Mouse (Mus musculus) lung, embryonic 15.5 days (tissue): ENCODE data around the gene Cfap299. TPM values are rescaled to one million over a fixed set of nuclear protein-coding genes. Genes with fewer than 3 reads are reported as not detected.
A peak's percentile ranks its signal among the peaks of the same experiment; 100 is the strongest.

Experiments
- ATAC-seq: fragments of 200-750 bp; cut with Nextera tagmentation; 2 replicates; pipeline ENCODE4 v1.8.0; 2017; ENCODE audit warnings: moderate number of reproducible peaks, borderline replicate concordance; ENCODE audit not compliant: low FRiP score, low TSS enrichment; ENCODE audit errors: extremely low read depth
- H3K27ac ChIP-seq: fragments of 300-500 bp; sonication (generic); 2 replicates; pipeline ENCODE4 v1.5.1; 2015; ENCODE audit warnings: moderate library complexity, mild to moderate bottlenecking, inconsistent platforms
- H3K27me3 ChIP-seq: fragments of 300-500 bp; sonication (generic); 2 replicates; pipeline ENCODE4 v1.6.1; 2015; ENCODE audit warnings: inconsistent platforms
- H3K36me3 ChIP-seq: fragments of 300-500 bp; sonication (generic); 2 replicates; pipeline ENCODE4 v1.6.1; 2015; ENCODE audit warnings: inconsistent platforms
- H3K4me1 ChIP-seq: fragments of 300-500 bp; sonication (generic); 2 replicates; pipeline ENCODE4 v1.6.1; 2015; ENCODE audit warnings: inconsistent platforms
- H3K4me2 ChIP-seq: fragments of 300-500 bp; sonication (generic); 2 replicates; pipeline ENCODE4 v1.6.1; 2015; ENCODE audit warnings: inconsistent platforms, mild to moderate bottlenecking, moderate library complexity
- H3K4me3 ChIP-seq: fragments of 300-500 bp; sonication (generic); 2 replicates; pipeline ENCODE4 v1.5.1; 2015; ENCODE audit warnings: mild to moderate bottlenecking, inconsistent platforms
- H3K9ac ChIP-seq: fragments of 300-500 bp; sonication (generic); 2 replicates; pipeline ENCODE4 v1.6.1; 2015; ENCODE audit warnings: inconsistent platforms
- H3K9me3 ChIP-seq: fragments of 300-500 bp; sonication (generic); 2 replicates; pipeline ENCODE4 v1.6.1; 2016; ENCODE audit warnings: inconsistent platforms
- WGBS: fragments of 180-500 bp; shearing (Covaris S2); methylation state at CpG from one replicate; pipeline ENCODE4 v1.1.7; 2015; 5-methylcytosine and 5-hydroxymethylcytosine counted together
- polyA plus RNA-seq: library from polyadenylated mRNA; unstranded; fragments of >200 nt; fragmentation: Nextera tagmentation; extraction: Ambion mirVana; gene quantifications from 2 replicates; pipeline ENCODE4 v1.2.1, GENCODE M21; 2015

Cfap299 gene
- polyA plus RNA-seq, 1 experiment from 2014 or later: 3.0 TPM

DNA sequence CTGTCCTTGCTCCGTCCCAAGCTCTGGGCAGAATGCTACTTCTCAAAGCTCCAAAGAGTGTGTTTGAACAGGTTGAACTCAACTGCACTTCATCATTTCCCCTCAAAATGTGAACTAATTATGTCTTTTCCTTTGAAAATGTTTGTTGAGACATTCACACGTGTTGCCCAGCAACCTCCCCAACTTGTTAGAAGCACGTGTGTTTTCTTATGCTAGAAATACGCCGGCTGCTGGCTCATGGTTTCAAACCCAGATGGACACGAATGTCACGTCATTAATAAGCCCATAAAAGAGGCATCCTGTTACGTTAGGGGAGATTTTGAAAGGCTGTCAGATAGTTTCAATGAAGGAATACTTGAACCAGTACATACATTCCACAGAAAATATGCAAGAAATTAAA, 367.2 kb downstream of the Cfap299 start:
- Histone ChIP-seq H3K4me2 (no peak overlapping the region), H3K9me3 (no peaks in the 10 kb centered on the region), H3K9ac (no peak overlapping the region), H3K36me3 (no peaks in the 10 kb centered on the region), H3K4me3 (no peak overlapping the region), H3K27ac (no peak overlapping the region), H3K4me1 (peaks cover 3% of the 10 kb centered on the region; the same call in 1 of the 2 replicates), H3K27me3 (no peaks in the 10 kb centered on the region)
- ATAC-seq: no peak
- WGBS: 18% methylated on average over 8 of the region's 8 CpGs

DNA sequence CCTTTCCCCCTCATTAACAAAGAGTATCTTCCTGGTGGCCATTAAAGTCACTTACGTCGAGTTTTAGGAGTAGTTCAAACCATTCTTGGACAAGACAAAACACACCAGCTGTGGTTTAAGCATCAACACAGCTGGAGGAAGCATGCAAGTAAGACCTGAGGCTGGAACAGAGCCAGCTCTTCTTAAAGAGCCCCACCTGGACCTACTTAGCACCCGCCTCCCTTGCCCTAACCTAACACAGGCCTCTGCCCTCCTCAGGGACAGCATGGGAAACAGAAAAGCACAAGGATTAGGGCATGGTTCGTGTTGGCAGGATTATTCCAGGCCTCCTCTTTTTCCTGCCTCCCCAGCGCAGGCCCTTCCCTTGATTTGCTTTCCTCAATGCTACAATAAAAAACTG, 374.9 kb downstream of the Cfap299 start:
- Histone ChIP-seq H3K9ac (no peak overlapping the region), H3K9me3 (no peaks in the 10 kb centered on the region), H3K4me1 (no peaks in the 10 kb centered on the region), H3K4me2 (no peak overlapping the region), H3K4me3 (no peak overlapping the region), H3K27me3 (no peaks in the 10 kb centered on the region), H3K36me3 (no peaks in the 10 kb centered on the region), H3K27ac (no peak overlapping the region)
- WGBS: 59% methylated on average over 5 of the region's 5 CpGs
- ATAC-seq: no peak

DNA sequence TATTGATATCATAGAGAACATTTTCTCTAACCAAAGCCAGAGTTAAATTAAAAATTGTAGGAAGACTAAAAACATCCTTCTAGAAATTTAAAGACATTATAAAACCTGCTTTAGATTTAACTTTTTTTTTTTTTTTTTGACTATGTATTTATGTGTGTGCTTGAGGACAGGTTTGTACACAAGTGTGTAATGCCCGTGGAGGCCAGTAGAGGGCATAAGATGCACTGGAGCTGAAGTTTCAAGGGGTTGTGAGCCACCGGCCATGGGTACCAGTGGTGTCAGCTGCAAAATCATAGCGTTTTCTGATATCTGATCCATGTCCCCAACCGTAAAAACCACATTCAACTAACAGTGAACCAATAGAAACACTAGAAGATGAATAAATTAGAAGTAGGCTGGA, 377.5 kb downstream of the Cfap299 start:
- 73% methylated on average over 4 of the region's 4 CpGs for WGBS
- no peak for ATAC-seq
- Histone ChIP-seq H3K9me3 (no peaks in the 10 kb centered on the region), H3K9ac (no peak overlapping the region), H3K27me3 (no peaks in the 10 kb centered on the region), H3K4me1 (no peaks in the 10 kb centered on the region), H3K36me3 (no peaks in the 10 kb centered on the region), H3K4me2 (no peak overlapping the region), H3K4me3 (no peak overlapping the region), H3K27ac (no peak overlapping the region)

- Histone ChIP-seq H3K9me3 (no peaks in the 10 kb centered on the region), H3K27me3 (no peaks in the 10 kb centered on the region), H3K4me1 (no peaks in the 10 kb centered on the region), H3K27ac (peak overlapping the region; percentile 38), H3K4me2 (no peak overlapping the region), H3K4me3 (no peak overlapping the region), H3K36me3 (no peaks in the 10 kb centered on the region), H3K9ac (no peak overlapping the region)
- peak; percentile 84 for ATAC-seq
- 61% methylated on average over 2 of the region's 2 CpGs for WGBS
These were observed 386.3 kb downstream of the Cfap299 start for GRCm38 (mm10) chr5:98715392-98715791.

- Histone ChIP-seq H3K4me3 (no peak overlapping the region), H3K27me3 (no peaks in the 10 kb centered on the region), H3K27ac (no peak overlapping the region), H3K4me1 (no peaks in the 10 kb centered on the region), H3K4me2 (no peak overlapping the region), H3K9ac (no peak overlapping the region), H3K9me3 (no peaks in the 10 kb centered on the region), H3K36me3 (no peaks in the 10 kb centered on the region)
- no peak; the same call in 1 of the 2 replicates for ATAC-seq
- WGBS: 43% methylated on average over 6 of the region's 6 CpGs
These were observed 403.3 kb downstream of the Cfap299 start for GRCm38 (mm10) chr5:98732157-98733009.

DNA sequence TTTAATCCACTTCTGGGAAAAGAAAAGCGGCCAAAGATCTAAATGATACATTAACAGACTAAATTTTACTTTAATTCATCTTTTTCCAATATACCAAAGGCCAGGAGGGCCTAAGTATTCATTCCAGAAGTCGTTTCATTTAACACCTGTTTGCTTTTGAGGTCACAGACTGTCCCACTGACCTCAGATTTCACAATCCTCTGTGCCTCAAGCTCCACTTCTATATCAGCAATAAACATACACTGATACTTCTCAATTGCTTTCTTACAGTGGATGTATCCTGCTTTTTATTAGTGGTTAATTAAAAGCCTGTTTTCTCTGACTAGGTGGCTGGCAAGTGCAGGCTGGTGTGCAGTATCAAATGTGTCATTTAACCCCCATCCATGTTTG, 403.9 kb downstream of the Cfap299 start:
- H3K4me2 ChIP-seq: no peak overlapping the region
- 47% methylated on average over 2 of the region's 2 CpGs for WGBS
- no peaks in the 10 kb centered on the region for H3K4me1 ChIP-seq
- no peak overlapping the region for H3K9ac ChIP-seq
- no peak for ATAC-seq
- no peak overlapping the region for H3K4me3 ChIP-seq
- H3K9me3 ChIP-seq: no peaks in the 10 kb centered on the region
- no peaks in the 10 kb centered on the region for H3K36me3 ChIP-seq
- H3K27ac ChIP-seq: no peak overlapping the region
- H3K27me3 ChIP-seq: no peaks in the 10 kb centered on the region

GRCm38 (mm10) chr5:98761858-98762652, 433.0 kb downstream of the Cfap299 start:
- no peak for ATAC-seq
- Histone ChIP-seq H3K27ac (no peak overlapping the region; the same call in 1 of the 2 replicates), H3K36me3 (no peaks in the 10 kb centered on the region), H3K27me3 (no peaks in the 10 kb centered on the region), H3K9me3 (no peaks in the 10 kb centered on the region), H3K4me1 (no peaks in the 10 kb centered on the region), H3K9ac (no peak overlapping the region), H3K4me3 (no peak overlapping the region), H3K4me2 (no peak overlapping the region)
- WGBS: 68% methylated on average over 15 of the region's 15 CpGs

GRCm38 (mm10) chr5:98778588-98778987, 449.5 kb downstream of the Cfap299 start:
- H3K9me3 ChIP-seq: no peaks in the 10 kb centered on the region
- WGBS: 64% methylated on average over 4 of the region's 4 CpGs
- no peaks in the 10 kb centered on the region for H3K36me3 ChIP-seq
- H3K4me2 ChIP-seq: no peak overlapping the region
- no peaks in the 10 kb centered on the region for H3K27me3 ChIP-seq
- no peak overlapping the region for H3K4me3 ChIP-seq
- no peaks in the 10 kb centered on the region for H3K4me1 ChIP-seq
- ATAC-seq: no peak
- H3K9ac ChIP-seq: no peak overlapping the region
- H3K27ac ChIP-seq: no peak overlapping the region

DNA sequence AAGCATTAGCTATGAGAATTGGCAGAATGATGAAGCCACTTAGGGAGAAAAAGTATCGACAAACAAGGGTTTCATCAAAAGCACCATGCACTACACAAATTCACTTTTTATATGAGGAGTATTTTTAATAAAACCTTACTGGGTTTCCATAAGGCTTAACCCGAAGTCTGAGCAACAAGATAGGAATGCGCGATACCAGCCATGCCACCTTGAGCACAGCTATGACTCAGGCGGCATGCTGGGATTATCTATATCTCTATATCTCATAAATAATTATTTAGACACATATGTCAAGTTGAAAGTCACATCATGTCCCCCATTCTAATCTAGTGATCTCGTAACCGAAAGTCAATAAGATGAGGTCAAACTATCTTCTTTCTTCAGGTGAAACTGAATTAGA, 453.0 kb downstream of the Cfap299 start:
- Histone ChIP-seq H3K36me3 (no peaks in the 10 kb centered on the region), H3K27ac (no peak overlapping the region), H3K9me3 (no peaks in the 10 kb centered on the region), H3K9ac (no peak overlapping the region), H3K4me3 (no peak overlapping the region), H3K27me3 (no peaks in the 10 kb centered on the region), H3K4me1 (no peaks in the 10 kb centered on the region), H3K4me2 (no peak overlapping the region)
- no peak for ATAC-seq
- 92% methylated on average over 7 of the region's 7 CpGs for WGBS

DNA sequence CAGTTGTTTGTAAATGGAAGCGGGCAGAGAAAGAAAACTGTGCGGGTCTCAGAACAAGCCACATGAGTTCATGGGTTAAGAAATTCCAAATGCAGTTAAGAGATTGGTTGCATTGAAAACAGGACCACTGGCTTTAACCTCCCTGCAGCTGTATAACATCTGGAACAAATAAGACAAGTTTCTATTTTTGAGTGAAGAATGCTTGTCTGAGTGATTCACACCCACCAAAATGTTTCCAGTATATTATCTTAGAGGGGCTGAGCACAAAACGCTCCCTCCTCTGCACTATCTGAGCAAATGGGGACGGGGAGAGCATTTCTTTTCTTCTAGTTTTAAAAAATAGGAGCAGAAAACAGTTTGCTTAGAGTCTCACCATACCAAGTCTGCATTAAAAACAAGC, 458.6 kb downstream of the Cfap299 start:
- ATAC-seq: no peak
- Histone ChIP-seq H3K4me1 (no peaks in the 10 kb centered on the region), H3K4me2 (no peak overlapping the region), H3K9me3 (no peaks in the 10 kb centered on the region), H3K9ac (no peak overlapping the region), H3K27ac (no peak overlapping the region), H3K4me3 (no peak overlapping the region), H3K27me3 (no peaks in the 10 kb centered on the region), H3K36me3 (no peaks in the 10 kb centered on the region)
- 57% methylated on average over 4 of the region's 4 CpGs for WGBS

- 86% methylated on average over 7 of the region's 7 CpGs for WGBS
- Histone ChIP-seq H3K27ac (no peak overlapping the region), H3K36me3 (no peaks in the 10 kb centered on the region), H3K27me3 (no peaks in the 10 kb centered on the region), H3K9ac (no peak overlapping the region), H3K4me1 (no peaks in the 10 kb centered on the region), H3K4me2 (no peak overlapping the region), H3K4me3 (no peak overlapping the region), H3K9me3 (no peaks in the 10 kb centered on the region)
- no peak for ATAC-seq
These were observed 459.5 kb downstream of the Cfap299 start for GRCm38 (mm10) chr5:98788568-98788967.

GRCm38 (mm10) chr5:98790894-98791607, 461.9 kb downstream of the Cfap299 start:
- Histone ChIP-seq H3K4me1 (no peaks in the 10 kb centered on the region), H3K9ac (no peak overlapping the region), H3K4me3 (no peak overlapping the region), H3K9me3 (no peaks in the 10 kb centered on the region), H3K27me3 (no peaks in the 10 kb centered on the region), H3K36me3 (no peaks in the 10 kb centered on the region), H3K4me2 (no peak overlapping the region), H3K27ac (no peak overlapping the region)
- WGBS: 65% methylated on average over 7 of the region's 7 CpGs
- no peak for ATAC-seq
